Mouse (Mus musculus) liver, embryonic 14.5 days (tissue): ENCODE data around the gene Ppp1r12a. TPM values are rescaled to one million over a fixed set of nuclear protein-coding genes. Genes with fewer than 3 reads are reported as not detected.

Experiments
- ATAC-seq: fragments of 200-750 bp; cut with Nextera tagmentation; 2 replicates; pipeline ENCODE4 v1.8.0; 2017; ENCODE audit warnings: moderate number of reproducible peaks, mild to moderate bottlenecking, moderate library complexity; ENCODE audit not compliant: insufficient read depth
- DNase-seq, 3 experiments: peaks; one replicate each; pipeline ENCODE4 v3.0.0-alpha.2; 2012 to 2013; ENCODE audit warnings: low read depth in 3 of 3, low spot score in 3 of 3
- H3K27ac ChIP-seq: fragments of 300-500 bp; sonication (generic); 2 replicates; pipeline ENCODE4 v1.5.1; 2014; ENCODE audit warnings: moderate library complexity, mild to moderate bottlenecking, control low read depth, inconsistent platforms
- H3K27me3 ChIP-seq: fragments of 300-500 bp; sonication (generic); 2 replicates; pipeline ENCODE4 v1.6.1; 2014; ENCODE audit warnings: mild to moderate bottlenecking, low read length, moderate library complexity; ENCODE audit not compliant: control insufficient read depth, insufficient read depth
- H3K36me3 ChIP-seq: fragments of 300-500 bp; sonication (generic); replicated peaks from 2 replicates; pipeline ENCODE4 v1.6.1; 2014; ENCODE audit warnings: low read depth; ENCODE audit not compliant: control insufficient read depth, insufficient read depth
- H3K4me1 ChIP-seq, 2 experiments: fragments of 200-500 bp in 1 of 2; fragments of 300-500 bp in 1 of 2; sonication (generic) in 1 of 2; replicated peaks; 2 replicates each; pipeline ENCODE4 v1.6.1; 2012 to 2014; ENCODE audit warnings: antibody characterized with exemption in 1 of 2, inconsistent platforms in 1 of 2, low read length in 1 of 2; ENCODE audit not compliant: control insufficient read depth in 2 of 2, insufficient read depth in 2 of 2
- H3K4me2 ChIP-seq: fragments of 300-500 bp; sonication (generic); 2 replicates; pipeline ENCODE4 v1.6.1; 2014; ENCODE audit warnings: low read depth, mild to moderate bottlenecking, control low read depth, moderate library complexity
- H3K4me3 ChIP-seq, 2 experiments: fragments of 200-500 bp in 1 of 2; fragments of 300-500 bp in 1 of 2; sonication (generic) in 1 of 2; 2 replicates each; pipeline ENCODE4 v1.5.1; 2012 to 2014; ENCODE audit warnings: low read depth in 2 of 2, low read length in 2 of 2, mild to moderate bottlenecking in 2 of 2, control low read depth in 1 of 2, inconsistent platforms in 1 of 2, moderate library complexity in 1 of 2; ENCODE audit not compliant: insufficient read depth in 1 of 2
- H3K9ac ChIP-seq: fragments of 300-500 bp; sonication (generic); replicated peaks from 2 replicates; pipeline ENCODE4 v1.6.1; 2014; ENCODE audit warnings: mild to moderate bottlenecking, control low read depth, moderate library complexity
- H3K9me3 ChIP-seq: fragments of 300-500 bp; sonication (generic); 2 replicates; pipeline ENCODE4 v1.6.1; 2016; ENCODE audit warnings: low read length, mixed read lengths; ENCODE audit not compliant: control insufficient read depth
- CTCF ChIP-seq: IDR thresholded peaks from 2 replicates; pipeline ENCODE4 v1.5.1; 2016; ENCODE audit warnings: antibody characterized with exemption, low read depth, control low read depth
- EP300 ChIP-seq: IDR thresholded peaks from 2 replicates; pipeline ENCODE4 v1.6.1; 2016; ENCODE audit warnings: antibody characterized with exemption, low read depth
- WGBS: fragments of 180-500 bp; shearing (Covaris S2); extraction: QIAGEN DNeasy Blood & Tissue Kit; methylation state at CpG from one replicate; pipeline ENCODE4 v1.1.7; 2014; ENCODE audit not compliant: insufficient replicate concordance; 5-methylcytosine and 5-hydroxymethylcytosine counted together
- polyA plus RNA-seq, 2 experiments: library from polyadenylated mRNA; depleted of rRNA in 1 of 2; stranded (reverse) in 1 of 2; unstranded in 1 of 2; fragments of >200 nt; fragmentation: Nextera tagmentation in 1 of 2; extraction: Ambion mirVana in 1 of 2; gene quantifications; 2 replicates each; pipeline versions ENCODE4 v1.2.1 to v1.2.3; 2012 to 2014

The Ppp1r12a gene
- polyA plus RNA-seq, 2 experiments: 18.7 to 27.2 TPM

- Histone ChIP-seq H3K4me2 (no peak overlapping the region), H3K4me1 (peaks cover 17 to 36% of the 10 kb centered on the region in 2 experiments), H3K27ac (no peak overlapping the region), H3K27me3 (no peaks in the 10 kb centered on the region), H3K9ac (no peak overlapping the region), H3K36me3 (no peaks in the 10 kb centered on the region), H3K4me3 (no peak overlapping the region), H3K9me3 (no peaks in the 10 kb centered on the region)
- TF ChIP-seq EP300 (no peak), CTCF (no peak)
- DNase-seq (no peak), ATAC-seq (no peak)
- 44% methylated on average over 6 of the region's 6 CpGs for WGBS
Measured at GRCm38 (mm10) chr10:108178285-108178848, 16.4 kb downstream of the Ppp1r12a start.

- Histone ChIP-seq H3K9me3 (no peaks in the 10 kb centered on the region), H3K27ac (no peak overlapping the region), H3K4me2 (peak overlapping the region; percentile 13; the same call in 1 of the 2 replicates), H3K4me1 (peaks cover 13 to 29% of the 10 kb centered on the region in 2 experiments), H3K36me3 (no peaks in the 10 kb centered on the region), H3K9ac (no peak overlapping the region), H3K27me3 (no peaks in the 10 kb centered on the region), H3K4me3 (no peak overlapping the region)
- DNase-seq: no peak
- TF ChIP-seq CTCF (no peak), EP300 (no peak)
- peak; percentile 44; the same call in 1 of the 2 replicates for ATAC-seq
- 8% methylated on average over 3 of the region's 3 CpGs for WGBS
Measured at GRCm38 (mm10) chr10:108179404-108179803, 17.4 kb downstream of the Ppp1r12a start.

GRCm38 (mm10) chr10:108180313-108180712 lies 18.3 kb downstream of the Ppp1r12a start:
- H3K9ac ChIP-seq: no peak overlapping the region
- H3K27ac ChIP-seq: no peak overlapping the region
- no peaks in the 10 kb centered on the region for H3K36me3 ChIP-seq
- no peaks in the 10 kb centered on the region for H3K9me3 ChIP-seq
- H3K4me3 ChIP-seq: no peak overlapping the region
- H3K4me1 ChIP-seq: peaks cover 10 to 27% of the 10 kb centered on the region in 2 experiments
- no peaks in the 10 kb centered on the region for H3K27me3 ChIP-seq
- DNase-seq: no peak
- no peak overlapping the region for H3K4me2 ChIP-seq
- ATAC-seq: no peak
- 64% methylated on average over 2 of the region's 2 CpGs for WGBS
- TF ChIP-seq CTCF: no peak
- TF ChIP-seq EP300: no peak

- Histone ChIP-seq H3K4me2 (no peak overlapping the region), H3K36me3 (no peaks in the 10 kb centered on the region), H3K4me1 (peaks cover 10 to 24% of the 10 kb centered on the region in 2 experiments), H3K27ac (no peak overlapping the region), H3K4me3 (no peak overlapping the region), H3K9me3 (no peaks in the 10 kb centered on the region), H3K9ac (no peak overlapping the region), H3K27me3 (no peaks in the 10 kb centered on the region)
- WGBS: 67% methylated on average over 3 of the region's 3 CpGs
- no peak for TF ChIP-seq CTCF
- TF ChIP-seq EP300: no peak
- DNase-seq: no peak
- no peak for ATAC-seq
Measured at GRCm38 (mm10) chr10:108181893-108182292, 19.9 kb downstream of the Ppp1r12a start.

GRCm38 (mm10) chr10:108182386-108182785 lies 20.4 kb downstream of the Ppp1r12a start:
- no peaks in the 10 kb centered on the region for H3K36me3 ChIP-seq
- no peak overlapping the region for H3K27ac ChIP-seq
- ATAC-seq (no peak), DNase-seq (no peak)
- H3K9me3 ChIP-seq: no peaks in the 10 kb centered on the region
- H3K9ac ChIP-seq: no peak overlapping the region
- TF ChIP-seq CTCF (no peak), EP300 (no peak)
- H3K27me3 ChIP-seq: no peaks in the 10 kb centered on the region
- 91% methylated on average over 4 of the region's 4 CpGs for WGBS
- no peak overlapping the region for H3K4me2 ChIP-seq
- no peak overlapping the region for H3K4me3 ChIP-seq
- H3K4me1 ChIP-seq: peaks cover 10 to 24% of the 10 kb centered on the region in 2 experiments
